Mouse (Mus musculus): ENCODE measurements at regions not wholly inside any gene's neighbourhood (a gene's known extent, or its start where the extent isn't known, plus 50 kb on each side); places are given as distances from the start of the nearest gene placed in this dataset.

- TF ChIP-seq TAL1 (conservative IDR thresholded peaks at IDR 0.05; ENCODE audit: low read depth, low read length), result no peak
- no peak for TF ChIP-seq POLR2AphosphoS5 (IDR thresholded peaks at IDR 0.05; ENCODE audit: insufficient replicate concordance, low read depth, low read length)
- TF ChIP-seq CTCF (IDR thresholded peaks at IDR 0.05; ENCODE audit: low read depth, low read length), result no peak
Observed at GRCm38 (mm10) chr15:36943492-36944112, 64.0 kb downstream of the Zfp706 start.
